Mouse (Mus musculus) lung, postnatal 0 days (tissue): ENCODE data around the gene Eif1.

ENCODE experiments used
- CTCF ChIP-seq: IDR thresholded peaks from 2 replicates; pipeline ENCODE4 v1.5.1; 2016; ENCODE audit warnings: antibody characterized with exemption, mild to moderate bottlenecking
- EP300 ChIP-seq: IDR thresholded peaks from 2 replicates; pipeline ENCODE4 v1.6.1; 2016; ENCODE audit warnings: antibody characterized with exemption, mild to moderate bottlenecking, control low read depth

- no peak for TF ChIP-seq EP300
- TF ChIP-seq CTCF = no peak
Observed at GRCm38 (mm10) chr11:100332766-100333515, 13.3 kb downstream of the Eif1 start.
